Mouse (Mus musculus) heart, postnatal 0 days (tissue): Measurements from ENCODE around the gene Lmx1b. TPM values are rescaled to one million over a fixed set of nuclear protein-coding genes. Genes with fewer than 3 reads are reported as not detected.

ENCODE experiments used
- ATAC-seq: fragments of 200-750 bp; cut with Nextera tagmentation; 2 replicates; pipeline ENCODE4 v1.8.0; 2017; ENCODE audit warnings: low read depth, moderate number of reproducible peaks, moderate library complexity; ENCODE audit not compliant: insufficient read depth
- DNase-seq: peaks from one replicate; pipeline ENCODE4 v3.0.0-alpha.2; 2016; ENCODE audit warnings: low spot score
- H3K27ac ChIP-seq: fragments of 300-500 bp; sonication (generic); 2 replicates; pipeline ENCODE4 v1.5.1; 2014; ENCODE audit warnings: low read depth, mild to moderate bottlenecking
- H3K27me3 ChIP-seq: fragments of 300-500 bp; sonication (generic); 2 replicates; pipeline ENCODE4 v1.6.1; 2014; ENCODE audit warnings: low read length, mixed read lengths; ENCODE audit not compliant: control insufficient read depth, insufficient read depth
- H3K36me3 ChIP-seq: fragments of 300-500 bp; sonication (generic); replicated peaks from 2 replicates; pipeline ENCODE4 v1.6.1; 2014; ENCODE audit warnings: low read length, mixed read lengths; ENCODE audit not compliant: control insufficient read depth, insufficient read depth
- H3K4me1 ChIP-seq: fragments of 300-500 bp; sonication (generic); 2 replicates; pipeline ENCODE4 v1.6.1; 2014; ENCODE audit warnings: antibody characterized with exemption; ENCODE audit not compliant: control insufficient read depth, insufficient read depth
- H3K4me2 ChIP-seq: fragments of 300-500 bp; sonication (generic); 2 replicates; pipeline ENCODE4 v1.6.1; 2014; ENCODE audit warnings: low read depth, mild to moderate bottlenecking, low read length, moderate library complexity
- H3K4me3 ChIP-seq: fragments of 300-500 bp; sonication (generic); 2 replicates; pipeline ENCODE4 v1.5.1; 2014; ENCODE audit warnings: low read depth, low read length
- H3K9ac ChIP-seq: fragments of 300-500 bp; sonication (generic); replicated peaks from 2 replicates; pipeline ENCODE4 v1.6.1; 2014; ENCODE audit warnings: low read depth, low read length, mixed read lengths
- H3K9me3 ChIP-seq: fragments of 300-500 bp; sonication (generic); replicated peaks from 2 replicates; pipeline ENCODE4 v1.6.1; 2016; ENCODE audit warnings: low read length; ENCODE audit not compliant: control insufficient read depth
- CTCF ChIP-seq: IDR thresholded peaks from 2 replicates; pipeline ENCODE4 v1.5.1; 2016; ENCODE audit warnings: antibody characterized with exemption, control low read depth, low read depth
- EP300 ChIP-seq: IDR thresholded peaks from 2 replicates; pipeline ENCODE4 v1.6.1; 2016; ENCODE audit warnings: antibody characterized with exemption, low read depth
- WGBS: fragments of 180-500 bp; shearing (Covaris S2); extraction: QIAGEN DNeasy Blood & Tissue Kit; methylation state at CpG from one replicate; pipeline ENCODE4 v1.1.7; 2014; 5-methylcytosine and 5-hydroxymethylcytosine counted together
- polyA plus RNA-seq: library from polyadenylated mRNA; unstranded; fragments of >200 nt; fragmentation: Nextera tagmentation; extraction: Ambion mirVana; gene quantifications from 2 replicates; pipeline ENCODE4 v1.2.1, GENCODE M21; 2015
- total RNA-seq: library from RNA; depleted of rRNA; stranded (reverse); fragments of >200 nt; gene quantifications from 2 replicates; pipeline ENCODE4 v1.2.3, GENCODE M21; 2014; ENCODE audit warnings: low replicate concordance

Lmx1b gene
- total and polyA plus RNA-seq, 2 experiments from 2014 or later = not detected

DNA sequence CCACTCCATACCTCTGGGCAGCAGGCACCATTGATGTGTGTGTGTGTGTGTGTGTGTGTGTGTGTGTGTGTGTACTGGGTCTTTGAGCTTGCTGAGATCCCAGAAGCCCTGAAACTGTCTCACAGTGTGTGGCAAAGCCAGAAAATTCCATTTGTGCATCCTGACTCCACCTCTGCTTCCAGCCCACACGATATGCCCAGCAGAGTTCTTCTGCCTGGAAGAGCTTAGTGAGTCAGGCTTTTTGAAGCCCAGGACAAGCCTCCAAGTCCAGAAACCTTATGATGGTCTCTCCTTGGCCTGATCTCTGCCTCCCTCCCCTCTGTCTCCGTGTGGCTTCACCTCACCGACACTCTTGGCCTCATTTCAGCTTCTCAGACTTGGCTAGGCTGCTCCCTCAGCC is 9.1 kb upstream of the Lmx1b start:
- ATAC-seq (no peak), DNase-seq (no peak)
- no peaks in the 10 kb centered on the region for H3K4me1 ChIP-seq
- H3K9me3 ChIP-seq = no peaks in the 10 kb centered on the region
- no peak overlapping the region for H3K9ac ChIP-seq
- peaks cover 48% of the 10 kb centered on the region for H3K27me3 ChIP-seq
- no peaks in the 10 kb centered on the region for H3K36me3 ChIP-seq
- no peak overlapping the region for H3K27ac ChIP-seq
- WGBS = 58% methylated on average over 3 of the region's 3 CpGs
- TF ChIP-seq CTCF (no peak), EP300 (no peak)
- H3K4me2 ChIP-seq = no peak overlapping the region
- no peak overlapping the region for H3K4me3 ChIP-seq

- no peaks in the 10 kb centered on the region for H3K9me3 ChIP-seq
- H3K36me3 ChIP-seq = no peaks in the 10 kb centered on the region
- no peak overlapping the region for H3K4me3 ChIP-seq
- no peaks in the 10 kb centered on the region for H3K4me1 ChIP-seq
- no peak overlapping the region for H3K9ac ChIP-seq
- WGBS = 44% methylated on average over 4 of the region's 4 CpGs
- ATAC-seq (no peak), DNase-seq (no peak)
- H3K27ac ChIP-seq = no peak overlapping the region
- peaks cover 53% of the 10 kb centered on the region for H3K27me3 ChIP-seq
- no peak overlapping the region for H3K4me2 ChIP-seq
- TF ChIP-seq CTCF (no peak), EP300 (no peak)
These were observed 8.6 kb upstream of the Lmx1b start for GRCm38 (mm10) chr2:33648894-33649293.

GRCm38 (mm10) chr2:33646283-33646550 is 5.9 kb upstream of the Lmx1b start:
- Histone ChIP-seq H3K9ac (no peak overlapping the region), H3K27me3 (peaks cover 80% of the 10 kb centered on the region), H3K4me3 (no peak overlapping the region), H3K9me3 (no peaks in the 10 kb centered on the region), H3K4me2 (no peak overlapping the region), H3K36me3 (no peaks in the 10 kb centered on the region), H3K4me1 (no peaks in the 10 kb centered on the region), H3K27ac (no peak overlapping the region)
- TF ChIP-seq EP300 (no peak), CTCF (no peak)
- DNase-seq (no peak), ATAC-seq (no peak)
- WGBS = 10% methylated on average over 3 of the region's 3 CpGs

DNA sequence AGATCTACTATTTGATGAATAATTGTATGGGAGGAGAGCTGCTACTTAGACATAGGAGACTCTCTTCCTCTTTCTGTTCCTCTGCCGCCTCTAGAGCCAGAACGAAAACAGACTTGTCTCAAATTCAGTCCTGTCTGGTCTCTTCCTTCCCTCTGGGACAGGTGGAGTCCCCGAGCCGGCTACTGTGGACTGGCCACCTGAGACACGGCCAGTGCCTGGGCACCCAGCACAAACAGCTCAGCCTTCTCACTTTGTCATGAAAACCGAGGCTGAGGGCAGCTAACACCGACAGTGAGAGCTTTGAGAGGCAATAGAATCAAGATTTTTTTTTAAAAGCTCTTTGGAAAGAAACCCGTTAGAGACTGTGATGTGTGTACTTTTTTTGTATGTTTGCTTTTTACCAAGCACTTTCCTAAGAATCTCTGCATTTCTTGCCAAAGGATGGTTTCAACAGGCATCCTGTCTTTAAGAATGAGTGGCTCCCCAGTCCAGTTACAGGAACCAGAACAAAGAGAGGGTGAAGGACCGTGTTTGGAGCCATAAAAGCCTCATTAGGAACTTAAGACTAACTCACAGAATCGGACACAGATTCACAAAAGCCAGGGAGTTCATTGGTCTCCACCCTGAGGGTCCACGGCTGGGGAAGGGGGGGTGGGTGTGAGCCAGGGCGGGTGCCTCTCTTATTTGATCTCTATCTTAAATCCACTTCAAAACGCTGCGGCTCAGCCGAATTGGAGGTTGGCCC is 5.4 kb upstream of the Lmx1b start:
- H3K9ac ChIP-seq = no peak overlapping the region
- DNase-seq (no peak), ATAC-seq (no peak)
- no peak for TF ChIP-seq CTCF
- no peak for TF ChIP-seq EP300
- peaks cover 2% of the 10 kb centered on the region; the same call in 1 of the 2 replicates for H3K4me1 ChIP-seq
- no peak overlapping the region for H3K27ac ChIP-seq
- H3K27me3 ChIP-seq = peaks cover 85% of the 10 kb centered on the region
- H3K4me3 ChIP-seq = no peak overlapping the region
- no peak overlapping the region for H3K4me2 ChIP-seq
- H3K36me3 ChIP-seq = no peaks in the 10 kb centered on the region
- no peaks in the 10 kb centered on the region for H3K9me3 ChIP-seq
- WGBS = 7% methylated on average over 15 of the region's 15 CpGs

- Histone ChIP-seq H3K9me3 (no peaks in the 10 kb centered on the region), H3K4me2 (no peak overlapping the region), H3K36me3 (no peaks in the 10 kb centered on the region), H3K4me1 (peaks cover 9% of the 10 kb centered on the region; the same call in 1 of the 2 replicates), H3K27me3 (peaks cover 99% of the 10 kb centered on the region), H3K4me3 (no peak overlapping the region), H3K9ac (no peak overlapping the region), H3K27ac (no peak overlapping the region)
- ATAC-seq = no peak
- no peak for TF ChIP-seq EP300
- TF ChIP-seq CTCF = no peak
- WGBS = 6% methylated on average over 50 of the region's 50 CpGs
- no peak for DNase-seq
These were observed 3.7 kb upstream of the Lmx1b start for GRCm38 (mm10) chr2:33643721-33644713.
